Mouse (Mus musculus): ENCODE results near the gene Best1.

Best1 gene

GRCm38 (mm10) chr19:9966096-9966867 lies 35.2 kb downstream of the Best1 start:
- no peak for DNase-seq (ENCODE audit: extremely low spot score, low read depth, low spot score)

- no peak for DNase-seq (ENCODE audit: extremely low spot score, low read depth, low spot score)
Measured at GRCm38 (mm10) chr19:9964205-9964916, 37.1 kb downstream of the Best1 start.

GRCm38 (mm10) chr19:9960769-9961168 lies 40.7 kb downstream of the Best1 start:
- DNase-seq (ENCODE audit: extremely low spot score, low read depth, low spot score) = no peak

- no peak for DNase-seq (ENCODE audit: extremely low spot score, low read depth, low spot score)
Measured at GRCm38 (mm10) chr19:9957965-9958364, 43.5 kb downstream of the Best1 start.

GRCm38 (mm10) chr19:9956624-9957388 lies 44.6 kb downstream of the Best1 start:
- no peak for DNase-seq (ENCODE audit: extremely low spot score, low read depth, low spot score)

- DNase-seq (ENCODE audit: extremely low spot score, low read depth, low spot score) = no peak
Measured at GRCm38 (mm10) chr19:9955438-9955837, 46.0 kb downstream of the Best1 start.

GRCm38 (mm10) chr19:9954811-9955202 lies 46.6 kb downstream of the Best1 start:
- DNase-seq (ENCODE audit: extremely low spot score, low read depth, low spot score) = no peak

- DNase-seq (ENCODE audit: extremely low spot score, low read depth, low spot score) = no peak
Measured at GRCm38 (mm10) chr19:9954055-9954810, 47.2 kb downstream of the Best1 start.

GRCm38 (mm10) chr19:9952912-9953311 lies 48.5 kb downstream of the Best1 start:
- DNase-seq (ENCODE audit: extremely low spot score, low read depth, low spot score) = no peak

- no peak for DNase-seq (ENCODE audit: extremely low spot score, low read depth, low spot score)
Measured at GRCm38 (mm10) chr19:9952390-9952789, 49.0 kb downstream of the Best1 start.

- DNase-seq (ENCODE audit: extremely low spot score, low read depth, low spot score) = no peak
Measured at GRCm38 (mm10) chr19:9946986-9947385, 54.4 kb downstream of the Best1 start.

GRCm38 (mm10) chr19:9945800-9946564 lies 55.5 kb downstream of the Best1 start:
- no peak for DNase-seq (ENCODE audit: extremely low spot score, low read depth, low spot score)

GRCm38 (mm10) chr19:9942539-9943533 lies 58.6 kb downstream of the Best1 start:
- no peak for DNase-seq (ENCODE audit: extremely low spot score, low read depth, low spot score)

- DNase-seq (ENCODE audit: extremely low spot score, low read depth, low spot score) = no peak
Measured at GRCm38 (mm10) chr19:9941809-9942208, 59.6 kb downstream of the Best1 start.

GRCm38 (mm10) chr19:9940903-9941302 lies 60.5 kb downstream of the Best1 start:
- no peak for DNase-seq (ENCODE audit: extremely low spot score, low read depth, low spot score)

- no peak for DNase-seq (ENCODE audit: extremely low spot score, low read depth, low spot score)
Measured at GRCm38 (mm10) chr19:9939841-9940240, 61.6 kb downstream of the Best1 start.

GRCm38 (mm10) chr19:9938824-9939303 lies 62.6 kb downstream of the Best1 start:
- DNase-seq (ENCODE audit: extremely low spot score, low read depth, low spot score) = no peak

GRCm38 (mm10) chr19:9938156-9938823 lies 63.1 kb downstream of the Best1 start:
- DNase-seq (ENCODE audit: extremely low spot score, low read depth, low spot score) = no peak

Measured in hindlimb bud, embryonic 11.5 days (tissue).